Mouse (Mus musculus): Measurements from ENCODE around the gene Trdmt1.

Trdmt1 gene

DNA sequence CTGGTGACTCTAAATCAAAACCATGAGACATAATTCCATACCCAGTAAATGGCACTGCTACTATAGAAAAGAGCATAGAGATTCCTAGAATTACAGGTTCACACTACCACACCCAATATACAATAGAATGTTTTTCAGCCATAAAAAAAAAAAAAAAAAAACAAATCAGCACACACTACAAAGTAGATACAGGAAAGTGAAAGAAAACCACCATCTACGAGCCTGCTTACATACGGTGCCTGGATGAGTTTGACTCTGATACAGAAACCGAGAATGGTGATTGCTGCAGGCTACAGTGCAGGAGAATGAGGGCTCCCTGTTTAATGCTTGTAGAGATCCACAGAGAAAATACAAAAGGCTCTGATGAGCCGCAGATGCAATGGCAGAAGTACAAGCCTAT lies 51.5 kb downstream of the Trdmt1 start:
- no peak for DNase-seq

- DNase-seq, result peak; percentile 68 to 70
Measured at GRCm38 (mm10) chr2:13491734-13492133, 52.7 kb downstream of the Trdmt1 start, which contains the start of gene Cubn. Cubn (minus strand) TSS chr2:13491813.

- no peak for DNase-seq
Measured at GRCm38 (mm10) chr2:13490480-13490879, 54.0 kb downstream of the Trdmt1 start.

DNA sequence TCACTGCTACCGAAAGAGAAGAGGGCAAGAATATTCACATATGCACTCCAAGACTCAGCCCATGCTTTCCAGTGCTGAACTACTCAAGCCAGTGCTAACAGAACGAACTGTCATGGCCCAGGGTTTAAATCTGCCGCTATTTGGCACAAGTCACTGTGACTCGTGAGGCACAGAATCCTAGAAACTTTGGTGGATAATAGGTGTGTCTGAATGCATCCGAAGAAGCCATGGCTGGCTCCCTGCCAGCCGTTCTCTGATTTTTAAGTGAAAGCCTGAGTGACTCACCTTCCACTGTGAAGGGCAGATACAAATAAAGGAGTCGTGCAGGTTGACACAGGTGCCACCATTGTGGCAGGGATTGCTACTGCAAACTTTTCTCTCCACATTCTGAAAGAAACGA lies 58.0 kb downstream of the Trdmt1 start:
- no peak for DNase-seq

DNA sequence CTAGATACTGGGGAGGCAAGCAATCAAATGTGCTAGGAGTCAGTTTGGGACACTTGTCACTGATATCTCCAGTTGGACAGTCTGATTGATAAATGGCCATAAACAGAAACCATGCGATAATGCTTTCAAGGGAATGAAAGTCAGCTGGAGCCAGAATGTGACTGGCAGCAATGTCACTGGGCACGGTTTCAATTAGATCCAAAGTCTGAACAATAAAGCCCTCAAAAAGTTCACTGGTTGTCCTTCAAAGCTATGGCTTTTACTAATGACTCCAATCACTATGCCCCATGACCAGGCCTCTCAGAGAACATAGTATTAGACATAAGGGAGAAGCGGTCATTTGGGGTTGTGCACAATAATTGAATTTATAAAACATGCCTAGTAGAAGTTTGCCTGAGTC lies 59.9 kb downstream of the Trdmt1 start:
- DNase-seq, result peak; percentile 28 to 33

DNA sequence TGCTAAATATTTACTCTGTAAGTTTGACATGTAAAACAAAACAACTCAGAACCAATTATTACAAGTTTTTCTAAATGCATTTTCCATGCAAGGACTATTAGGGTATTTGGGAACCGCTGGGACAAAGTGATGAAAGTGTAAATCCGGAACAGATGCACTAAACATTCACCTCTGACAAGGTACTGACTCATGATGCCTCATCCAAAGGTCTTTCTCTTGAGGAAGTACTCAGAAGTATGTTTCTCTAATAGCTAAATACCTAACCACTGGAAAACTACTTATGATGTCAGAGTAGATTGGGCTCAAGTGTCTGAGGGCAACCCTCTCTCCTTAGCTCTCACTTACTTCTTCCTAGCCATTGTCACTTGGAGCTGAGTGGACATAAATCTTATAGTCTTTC lies 63.7 kb downstream of the Trdmt1 start:
- no peak for DNase-seq

DNA sequence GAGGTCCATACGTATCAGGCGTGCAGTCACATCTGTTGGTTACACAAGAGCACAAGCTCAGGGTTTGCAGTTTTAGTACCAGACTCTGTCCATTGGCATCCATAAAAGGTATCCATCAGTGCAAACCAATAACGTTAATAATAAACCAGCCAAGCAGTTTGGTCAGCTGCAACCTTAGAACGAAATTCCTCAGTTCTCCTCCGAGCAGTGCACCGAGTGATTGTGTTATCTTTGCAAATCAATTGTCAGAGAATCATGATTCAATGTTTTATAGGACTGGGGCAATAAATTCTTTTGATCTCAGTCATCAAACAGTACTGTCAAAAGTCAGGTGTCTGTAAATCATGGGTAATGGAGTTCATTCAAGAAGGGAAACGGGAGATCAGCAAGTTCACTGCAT lies 65.3 kb downstream of the Trdmt1 start:
- peak in 1 of 2 experiments; percentile 13 for DNase-seq

DNA sequence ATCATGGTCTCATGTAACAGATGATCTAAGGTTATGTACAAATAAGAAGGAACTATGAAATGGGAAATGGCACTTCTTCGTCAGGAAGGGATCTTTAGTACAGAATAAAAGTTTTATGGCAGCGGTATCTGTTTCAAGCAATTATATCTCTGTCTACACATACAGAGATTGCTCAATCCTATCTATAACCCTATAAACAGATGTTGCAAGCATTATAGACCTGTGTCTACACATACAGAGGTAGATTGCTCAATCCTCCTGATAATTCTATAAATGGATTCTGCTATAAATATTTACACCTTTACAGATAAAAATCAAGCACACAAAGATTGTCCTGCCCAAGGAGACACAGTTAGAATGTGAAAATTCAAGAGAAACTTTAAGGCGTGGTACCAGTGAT lies 74.4 kb downstream of the Trdmt1 start:
- DNase-seq, result no peak

- no peak for DNase-seq
Measured at GRCm38 (mm10) chr2:13469641-13470040, 74.8 kb downstream of the Trdmt1 start.

- DNase-seq, result no peak
Measured at GRCm38 (mm10) chr2:13466685-13467084, 77.8 kb downstream of the Trdmt1 start.
